ENCODE assay signal across 16 mouse cellular contexts in the genomic region with DNA sequence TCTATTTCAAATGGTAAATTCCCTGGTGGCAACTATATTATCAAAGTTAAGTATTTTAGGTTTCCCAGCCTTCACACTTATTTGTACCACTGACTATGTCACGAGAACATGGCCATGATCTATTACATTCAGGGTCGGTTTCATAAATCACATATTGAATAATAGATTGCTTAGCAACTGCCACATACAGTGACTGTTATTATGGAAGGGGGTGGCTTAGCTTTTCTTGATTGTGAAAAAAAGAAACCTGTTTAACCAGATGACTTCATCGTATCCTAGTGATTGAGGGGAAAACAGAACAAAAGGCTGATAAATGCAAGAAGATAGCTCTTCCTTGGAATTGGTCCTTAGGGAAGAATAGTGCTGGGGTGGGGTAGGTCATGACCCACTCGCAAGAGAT.
"Had no signal": no experiment of that assay in that cellular context is flagged by ENCODE, and none has a peak within 500 bp of the region (broad histone marks: within the 10 kb centered on the region; RNA-seq: fewer than 3 reads in every experiment).

No protein-coding gene starts in this region.

- H3K9ac ChIP-seq: limb, embryonic 13.5 days; liver, embryonic 12.5 days; liver, embryonic 15.5 days; lung, embryonic 15.5 days had no signal

- ATAC-seq: liver, embryonic 12.5 days had no signal

- H3K27ac ChIP-seq: kidney, postnatal 0 days; limb, embryonic 10.5 days; limb, embryonic 13.5 days; liver, embryonic 12.5 days; liver, embryonic 15.5 days; lung, embryonic 15.5 days had no signal

- H3K4me2 ChIP-seq: limb, embryonic 13.5 days; liver, embryonic 12.5 days; liver, embryonic 15.5 days; lung, embryonic 15.5 days; midbrain, embryonic 11.5 days had no signal

- H3K36me3 ChIP-seq: limb, embryonic 10.5 days; limb, embryonic 13.5 days; liver, embryonic 12.5 days; liver, embryonic 15.5 days; lung, embryonic 15.5 days had no signal

- H3K9me3 ChIP-seq: limb, embryonic 10.5 days; limb, embryonic 13.5 days; liver, embryonic 12.5 days; liver, embryonic 15.5 days; lung, embryonic 15.5 days had no signal

- H3K27me3 ChIP-seq: limb, embryonic 13.5 days; liver, embryonic 12.5 days; liver, embryonic 15.5 days; lung, embryonic 15.5 days had no signal

- H3K4me1 ChIP-seq: limb, embryonic 10.5 days; liver, embryonic 12.5 days; lung, embryonic 15.5 days had no signal

- H3K4me3 ChIP-seq: limb, embryonic 10.5 days; limb, embryonic 13.5 days; liver, embryonic 12.5 days; liver, embryonic 15.5 days; lung, embryonic 15.5 days had no signal

- DNase-seq: kidney, postnatal 36 days; liver; lung, adult 18-20 months; midbrain, embryonic 14.5 days; right cerebral cortex, postnatal 14 days; right cerebral cortex, postnatal 4 days; thymus, adult 2 months; thymus, postnatal 14 days; thymus, postnatal 4 days had no signal
